Mouse (Mus musculus) left cerebral cortex, adult 2 months (tissue): ENCODE data around the gene E330034G19Rik. TPM values are rescaled to one million over a fixed set of nuclear protein-coding genes. Genes with fewer than 3 reads are reported as not detected.
A peak's percentile ranks its signal among the peaks of the same experiment; 100 is the strongest.

ENCODE experiments used
- DNase-seq, 2 experiments: peaks; one replicate each; pipeline ENCODE4 v3.0.0; 2021 to 2022; ENCODE audit warnings: low spot score in 2 of 2, mixed read lengths in 1 of 2; ENCODE audit errors: extremely low spot score in 1 of 2
- H3K27ac ChIP-seq: fragments of 200-600 bp; 2 replicates; pipeline ENCODE4 v1.8.1; 2022
- H3K4me3 ChIP-seq: fragments of 200-600 bp; 2 replicates; pipeline ENCODE4 v1.8.1; 2022
- CTCF ChIP-seq: fragments of 200-600 bp; IDR thresholded peaks from 2 replicates; pipeline ENCODE4 v1.8.1; 2022; ENCODE audit warnings: antibody characterized with exemption, mild to moderate bottlenecking, moderate library complexity
- intact Hi-C: fragments of 180-260 bp; cut with DNase I; formaldehyde crosslinking; loops from one replicate; pipeline ENCODE4 v1.15.1; 2025
- long read RNA-seq, 2 experiments: library from polyadenylated mRNA; stranded (forward); transcript quantifications; one replicate each; pipeline ENCODE4 v2.0.0; 2021; ENCODE audit warnings: borderline mapping rate in 2 of 2
- total RNA-seq, 2 experiments: library from RNA; stranded (reverse); gene quantifications; 2 replicates each; pipeline ENCODE4 v1.2.3; 2021

Gene E330034G19Rik
- total RNA-seq = not detected
- long read RNA-seq, experiment 1 = 0 reads
- long read RNA-seq, experiment 2 = 0 reads

- no peak for TF ChIP-seq CTCF
- Histone ChIP-seq H3K4me3 (no peak within 1 kb of the TSS), H3K27ac (no peak within 1 kb of the TSS)
- no peak for DNase-seq
- intact Hi-C loops = loop anchor here (10.0 kb wide), 2 partner anchors 62 to 188 kb away; no protein-coding TSS in a partner anchor
Observed at GRCm38 (mm10) chr14:24292914-24293313, at the start of gene E330034G19Rik. TSS of gene E330034G19Rik (plus strand) at chr14:24293214.

- Histone ChIP-seq H3K4me3 (peak overlapping the region; percentile 81), H3K27ac (peak overlapping the region; percentile 76)
- DNase-seq = no peak
- intact Hi-C loops = loop anchor here (1.0 to 2.0 kb wide), 2 partner anchors 40 to 62 kb away; no protein-coding TSS in a partner anchor
- TF ChIP-seq CTCF = no peak
Observed at GRCm38 (mm10) chr14:24244330-24245176, 48.5 kb upstream of the E330034G19Rik start.

GRCm38 (mm10) chr14:24245177-24246081 lies 47.6 kb upstream of the E330034G19Rik start, which contains the start of gene Dlg5:
TSS of gene Dlg5 (minus strand) at chr14:24245920.
- peak within 1 kb of the TSS; percentile 81 for H3K4me3 ChIP-seq
- intact Hi-C loops = loop anchor here (1.0 to 2.0 kb wide), 2 partner anchors 41 to 63 kb away; no protein-coding TSS in a partner anchor
- DNase-seq = peak; percentile 52 to 58
- TF ChIP-seq CTCF = no peak
- H3K27ac ChIP-seq = peak within 1 kb of the TSS; percentile 76

GRCm38 (mm10) chr14:24249926-24250325 lies 43.1 kb upstream of the E330034G19Rik start:
- DNase-seq = no peak
- Histone ChIP-seq H3K4me3 (no peak overlapping the region), H3K27ac (no peak overlapping the region)
- TF ChIP-seq CTCF = no peak
- intact Hi-C loops = no loop called here

GRCm38 (mm10) chr14:24251326-24251725 lies 41.7 kb upstream of the E330034G19Rik start:
- no peak for DNase-seq
- Histone ChIP-seq H3K4me3 (no peak overlapping the region), H3K27ac (no peak overlapping the region)
- intact Hi-C loops = no loop called here
- no peak for TF ChIP-seq CTCF

- no peak overlapping the region for H3K27ac ChIP-seq
- TF ChIP-seq CTCF = no peak
- intact Hi-C loops = no loop called here
- no peak overlapping the region for H3K4me3 ChIP-seq
- no peak for DNase-seq
Observed at GRCm38 (mm10) chr14:24253611-24254202, 39.3 kb upstream of the E330034G19Rik start.

GRCm38 (mm10) chr14:24255956-24256355 lies 37.1 kb upstream of the E330034G19Rik start:
- TF ChIP-seq CTCF = no peak
- H3K4me3 ChIP-seq = no peak overlapping the region
- DNase-seq = no peak
- intact Hi-C loops = no loop called here
- no peak overlapping the region for H3K27ac ChIP-seq

GRCm38 (mm10) chr14:24260391-24260790 lies 32.6 kb upstream of the E330034G19Rik start:
- no peak for DNase-seq
- no peak overlapping the region for H3K27ac ChIP-seq
- no peak for TF ChIP-seq CTCF
- intact Hi-C loops = no loop called here
- no peak overlapping the region for H3K4me3 ChIP-seq

- Histone ChIP-seq H3K4me3 (no peak overlapping the region), H3K27ac (no peak overlapping the region)
- DNase-seq = no peak
- TF ChIP-seq CTCF = no peak
- intact Hi-C loops = no loop called here
Observed at GRCm38 (mm10) chr14:24262382-24262781, 30.6 kb upstream of the E330034G19Rik start.

- intact Hi-C loops = no loop called here
- Histone ChIP-seq H3K27ac (no peak overlapping the region), H3K4me3 (no peak overlapping the region)
- DNase-seq = peak in 1 of 2 experiments; percentile 18
- no peak for TF ChIP-seq CTCF
Observed at GRCm38 (mm10) chr14:24262915-24263314, 30.1 kb upstream of the E330034G19Rik start.

- no peak overlapping the region for H3K4me3 ChIP-seq
- DNase-seq = no peak
- intact Hi-C loops = no loop called here
- H3K27ac ChIP-seq = no peak overlapping the region
- TF ChIP-seq CTCF = no peak
Observed at GRCm38 (mm10) chr14:24269571-24269970, 23.4 kb upstream of the E330034G19Rik start.
